Mouse (Mus musculus): ENCODE measurements at regions not wholly inside any gene's neighbourhood (a gene's known extent, or its start where the extent isn't known, plus 50 kb on each side); places are given as distances from the start of the nearest gene placed in this dataset.

DNA sequence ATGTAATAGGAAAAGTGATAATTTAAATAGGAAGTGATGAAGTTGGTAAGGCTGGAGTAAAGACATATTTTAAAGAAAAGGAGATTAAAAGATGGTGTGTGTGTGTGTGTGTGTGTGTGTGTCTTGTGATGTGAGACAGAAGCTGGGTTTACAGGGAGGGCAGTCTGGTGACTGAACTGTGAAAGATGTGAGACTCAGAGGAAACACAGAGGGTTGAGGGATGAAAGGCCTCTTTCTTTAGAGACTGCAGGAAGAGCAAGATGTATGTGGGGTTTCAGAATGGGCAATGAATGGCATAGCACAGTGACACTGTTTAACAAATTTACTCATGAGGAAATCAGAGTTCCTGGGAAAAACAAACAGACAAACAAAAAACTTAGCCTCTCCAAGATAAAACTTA lies 549.2 kb downstream of the Etv1 start:
- TF ChIP-seq CTCF (IDR thresholded peaks at IDR 0.05; ENCODE audit: low read depth, low read length) (no peak), POLR2A (IDR thresholded peaks at IDR 0.05; ENCODE audit: borderline replicate concordance, low read depth, low read length) (no peak)

All from bone marrow macrophage, adult 2 months (primary cell).